Mouse (Mus musculus): ENCODE measurements at regions not wholly inside any gene's neighbourhood (a gene's known extent, or its start where the extent isn't known, plus 50 kb on each side); places are given as distances from the start of the nearest gene placed in this dataset.

- TF ChIP-seq USF2 (IDR thresholded peaks at IDR 0.05; ENCODE audit: borderline replicate concordance in 1 of 2, insufficient read depth in 1 of 2, low read depth in 1 of 2, low read length in 2 of 2), result no peak
- TF ChIP-seq CTCF (IDR thresholded peaks at IDR 0.05 in 2 of 3, conservative IDR thresholded peaks at IDR 0.05 in 1 of 3; ENCODE audit: control insufficient read depth in 1 of 3, insufficient read depth in 1 of 3, low read depth in 2 of 3, low read length in 3 of 3, poor library complexity in 1 of 3, severe bottlenecking in 1 of 3), result no peak
- TF ChIP-seq ZKSCAN1 (IDR thresholded peaks at IDR 0.05; ENCODE audit: low read depth, low read length), result no peak
These were observed 119.0 kb upstream of the Htr2a start for GRCm38 (mm10) chr14:74521669-74522068.

All from MEL (cell line).